Mouse (Mus musculus) midbrain, embryonic 16.5 days (tissue): ENCODE measurements around the gene Pde4d. TPM values are rescaled to one million over a fixed set of nuclear protein-coding genes. Genes with fewer than 3 reads are reported as not detected.

ENCODE experiments used
- ATAC-seq: fragments of 200-750 bp; cut with Nextera tagmentation; 2 replicates; pipeline ENCODE4 v1.8.0; 2017; ENCODE audit warnings: moderate TSS enrichment
- H3K27ac ChIP-seq: fragments of 300-500 bp; sonication (generic); 2 replicates; pipeline ENCODE4 v1.5.1; 2014; ENCODE audit warnings: mild to moderate bottlenecking, low read length, mixed read lengths
- H3K27me3 ChIP-seq: fragments of 300-500 bp; sonication (generic); 2 replicates; pipeline ENCODE4 v1.6.1; 2014; ENCODE audit warnings: low read depth, low read length, mixed read lengths; ENCODE audit not compliant: control insufficient read depth, insufficient read depth
- H3K36me3 ChIP-seq: fragments of 300-500 bp; sonication (generic); 2 replicates; pipeline ENCODE4 v1.6.1; 2014; ENCODE audit warnings: mild to moderate bottlenecking, low read length, moderate library complexity, mixed read lengths; ENCODE audit not compliant: control insufficient read depth, insufficient read depth
- H3K4me1 ChIP-seq: fragments of 300-500 bp; sonication (generic); 2 replicates; pipeline ENCODE4 v1.6.1; 2014; ENCODE audit warnings: mild to moderate bottlenecking, low read length, mixed read lengths; ENCODE audit not compliant: control insufficient read depth, insufficient read depth
- H3K4me2 ChIP-seq: fragments of 300-500 bp; sonication (generic); 2 replicates; pipeline ENCODE4 v1.6.1; 2014; ENCODE audit warnings: mild to moderate bottlenecking, low read length, mixed read lengths
- H3K4me3 ChIP-seq: fragments of 300-500 bp; sonication (generic); 2 replicates; pipeline ENCODE4 v1.5.1; 2014; ENCODE audit warnings: low read depth, mild to moderate bottlenecking, low read length, moderate library complexity, mixed read lengths
- H3K9ac ChIP-seq: fragments of 300-500 bp; sonication (generic); 2 replicates; pipeline ENCODE4 v1.6.1; 2014; ENCODE audit warnings: low read depth, low read length, mixed read lengths
- H3K9me3 ChIP-seq: fragments of 300-500 bp; sonication (generic); replicated peaks from 2 replicates; pipeline ENCODE4 v1.6.1; 2014; ENCODE audit warnings: mild to moderate bottlenecking, low read length, mixed read lengths; ENCODE audit not compliant: control insufficient read depth, poor library complexity, severe bottlenecking
- WGBS: fragments of 180-500 bp; shearing (Covaris S2); extraction: QIAGEN DNeasy Blood & Tissue Kit; methylation state at CpG from one replicate; pipeline ENCODE4 v1.1.7; 2014; 5-methylcytosine and 5-hydroxymethylcytosine counted together
- polyA plus RNA-seq: library from polyadenylated mRNA; unstranded; fragments of >200 nt; fragmentation: Nextera tagmentation; extraction: Ambion mirVana; gene quantifications from 2 replicates; pipeline ENCODE4 v1.2.1, GENCODE M21; 2015

Gene Pde4d
- polyA plus RNA-seq, 1 experiment from 2014 or later: 22.6 TPM

DNA sequence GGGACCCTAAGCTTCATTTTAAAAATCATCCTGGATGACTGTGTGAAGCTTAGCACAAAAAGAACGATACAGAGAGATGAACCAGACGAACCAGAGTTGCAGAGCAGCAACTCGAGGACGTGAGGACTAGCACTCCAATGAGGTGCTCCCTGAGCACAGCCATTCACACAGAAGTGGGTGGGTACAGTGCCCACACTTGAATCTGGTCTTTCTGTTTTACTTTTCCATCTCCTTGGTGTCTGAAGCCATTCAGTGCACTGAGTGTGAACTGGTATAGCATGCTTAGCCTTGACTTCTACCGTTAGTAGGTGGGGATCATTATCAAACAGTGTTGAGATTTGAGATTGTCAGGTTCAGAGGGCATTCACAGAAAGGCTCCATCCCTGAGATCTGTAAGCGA lies 87.2 kb downstream of the Pde4d start:
- 84% methylated on average over 6 of the region's 6 CpGs for WGBS

DNA sequence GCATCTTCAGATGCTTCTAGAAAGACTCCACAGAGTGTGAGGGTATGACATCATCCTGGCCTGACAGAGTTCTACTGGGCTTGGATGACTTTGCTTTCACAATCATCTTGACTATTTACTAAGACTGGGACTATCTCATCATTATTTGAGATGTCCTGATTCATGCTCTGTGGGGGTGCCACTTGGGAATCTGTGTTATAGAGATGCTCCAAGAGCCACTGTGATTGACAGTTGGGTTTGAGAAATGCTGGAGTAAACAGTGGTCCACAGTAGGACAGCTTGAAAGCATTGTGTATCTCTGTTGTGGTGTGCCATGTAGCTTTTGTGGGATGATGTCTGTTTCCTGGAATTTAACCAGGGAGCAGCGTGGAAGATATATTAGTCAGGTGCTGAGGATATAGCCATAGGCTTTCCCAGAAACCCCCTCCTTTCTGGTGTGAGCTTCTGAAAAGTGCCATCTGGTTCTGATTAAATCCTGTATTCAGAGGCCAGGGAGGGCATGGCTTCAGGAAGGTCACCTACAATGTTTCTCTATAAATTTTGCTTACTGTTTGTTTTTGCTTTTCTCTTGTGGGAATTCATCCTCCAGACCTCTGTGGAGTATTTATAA lies 89.1 kb downstream of the Pde4d start:
- 86% methylated on average over 1 of the region's 1 CpGs for WGBS
- no peak overlapping the region for H3K27ac ChIP-seq
- H3K36me3 ChIP-seq: no peaks in the 10 kb centered on the region
- ATAC-seq: no peak
- H3K4me2 ChIP-seq: no peak overlapping the region
- H3K9ac ChIP-seq: no peak overlapping the region
- H3K4me3 ChIP-seq: no peak overlapping the region
- H3K27me3 ChIP-seq: no peaks in the 10 kb centered on the region
- H3K9me3 ChIP-seq: no peaks in the 10 kb centered on the region
- H3K4me1 ChIP-seq: no peaks in the 10 kb centered on the region

More for the DNA sequence above, 87.2 kb downstream of the Pde4d start:
- ATAC-seq: no peak
- no peaks in the 10 kb centered on the region for H3K9me3 ChIP-seq
- H3K4me3 ChIP-seq: no peak overlapping the region
- H3K4me1 ChIP-seq: no peaks in the 10 kb centered on the region
- no peaks in the 10 kb centered on the region for H3K36me3 ChIP-seq
- no peaks in the 10 kb centered on the region for H3K27me3 ChIP-seq
- no peak overlapping the region for H3K27ac ChIP-seq
- H3K9ac ChIP-seq: no peak overlapping the region
- no peak overlapping the region for H3K4me2 ChIP-seq

- 91% methylated on average over 3 of the region's 3 CpGs for whole genome bisulfite sequencing
- H3K9me3 ChIP-seq: no peaks in the 10 kb centered on the region
- ATAC-seq: no peak
- no peaks in the 10 kb centered on the region for H3K4me1 ChIP-seq
- no peak overlapping the region for H3K9ac ChIP-seq
- no peak overlapping the region for H3K27ac ChIP-seq
- no peaks in the 10 kb centered on the region for H3K36me3 ChIP-seq
- H3K4me3 ChIP-seq: no peak overlapping the region
- no peak overlapping the region for H3K4me2 ChIP-seq
- no peaks in the 10 kb centered on the region for H3K27me3 ChIP-seq
Observed at GRCm38 (mm10) chr13:108541488-108541887, 91.7 kb downstream of the Pde4d start.

GRCm38 (mm10) chr13:108542342-108542761 lies 92.6 kb downstream of the Pde4d start:
- WGBS: 68% methylated on average over 5 of the region's 5 CpGs
- no peaks in the 10 kb centered on the region for H3K9me3 ChIP-seq
- ATAC-seq: no peak

DNA sequence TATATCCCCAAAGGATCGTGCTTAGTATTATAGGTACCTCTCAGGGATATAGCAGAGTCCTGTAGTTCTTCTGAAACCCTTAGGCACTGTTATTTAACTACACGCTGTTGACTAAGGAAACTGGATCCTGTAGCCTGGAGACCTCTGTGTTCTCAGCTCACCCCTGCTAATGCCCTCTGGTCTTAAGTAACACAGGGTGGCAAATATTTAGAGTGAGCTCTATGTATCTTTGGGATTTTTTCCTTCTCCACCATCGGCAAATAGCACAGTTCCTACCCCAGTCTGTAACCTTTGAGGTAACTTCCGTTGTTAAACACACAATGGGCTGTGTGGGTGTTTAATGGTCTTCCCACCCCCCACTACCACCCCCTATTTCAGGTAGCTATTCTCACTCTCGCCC lies 102.5 kb downstream of the Pde4d start:
- Histone ChIP-seq H3K9ac (no peak overlapping the region), H3K36me3 (no peaks in the 10 kb centered on the region), H3K9me3 (no peaks in the 10 kb centered on the region), H3K27ac (no peak overlapping the region), H3K27me3 (no peaks in the 10 kb centered on the region), H3K4me3 (no peak overlapping the region), H3K4me1 (0 out of 2 replicates have a peak, but pooled peaks cover 2% of the 10 kb centered on the region), H3K4me2 (no peak overlapping the region)
- 71% methylated on average over 5 of the region's 5 CpGs for WGBS
- no peak for ATAC-seq

More at GRCm38 (mm10) chr13:108542342-108542761, 92.6 kb downstream of the Pde4d start:
- no peaks in the 10 kb centered on the region for H3K4me1 ChIP-seq
- H3K9ac ChIP-seq: no peak overlapping the region
- no peaks in the 10 kb centered on the region for H3K27me3 ChIP-seq
- no peak overlapping the region for H3K4me2 ChIP-seq
- no peaks in the 10 kb centered on the region for H3K36me3 ChIP-seq
- H3K27ac ChIP-seq: no peak overlapping the region
- H3K4me3 ChIP-seq: no peak overlapping the region

- no peaks in the 10 kb centered on the region for H3K27me3 ChIP-seq
- ATAC-seq: no peak
Observed at GRCm38 (mm10) chr13:108552995-108553394, 103.2 kb downstream of the Pde4d start.

GRCm38 (mm10) chr13:108554901-108555300 lies 105.2 kb downstream of the Pde4d start:
- no peak overlapping the region for H3K27ac ChIP-seq
- ATAC-seq: no peak
- H3K27me3 ChIP-seq: no peaks in the 10 kb centered on the region
- H3K36me3 ChIP-seq: no peaks in the 10 kb centered on the region
- H3K4me3 ChIP-seq: no peak overlapping the region
- no peaks in the 10 kb centered on the region for H3K9me3 ChIP-seq
- no peak overlapping the region for H3K9ac ChIP-seq
- no peak overlapping the region for H3K4me2 ChIP-seq
- H3K4me1 ChIP-seq: 0 out of 2 replicates have a peak, but pooled peaks cover 2% of the 10 kb centered on the region

More at GRCm38 (mm10) chr13:108552995-108553394, 103.2 kb downstream of the Pde4d start:
- Histone ChIP-seq H3K9ac (no peak overlapping the region), H3K9me3 (no peaks in the 10 kb centered on the region), H3K36me3 (no peaks in the 10 kb centered on the region), H3K4me2 (no peak overlapping the region), H3K4me1 (0 out of 2 replicates have a peak, but pooled peaks cover 2% of the 10 kb centered on the region), H3K27ac (no peak overlapping the region), H3K4me3 (no peak overlapping the region)
- 86% methylated on average over 5 of the region's 5 CpGs for WGBS

- Histone ChIP-seq H3K9me3 (no peaks in the 10 kb centered on the region), H3K4me3 (no peak overlapping the region), H3K4me2 (no peak overlapping the region), H3K4me1 (no peaks in the 10 kb centered on the region), H3K27me3 (no peaks in the 10 kb centered on the region), H3K27ac (no peak overlapping the region), H3K36me3 (no peaks in the 10 kb centered on the region), H3K9ac (no peak overlapping the region)
- ATAC-seq: no peak
- WGBS: 66% methylated on average over 3 of the region's 3 CpGs
Observed at GRCm38 (mm10) chr13:108596938-108597337, 147.2 kb downstream of the Pde4d start.

- H3K4me3 ChIP-seq: no peak overlapping the region
Observed at GRCm38 (mm10) chr13:108598673-108599072, 148.9 kb downstream of the Pde4d start.

More at GRCm38 (mm10) chr13:108598673-108599072, 148.9 kb downstream of the Pde4d start:
- Histone ChIP-seq H3K9me3 (no peaks in the 10 kb centered on the region), H3K4me2 (no peak overlapping the region), H3K27ac (no peak overlapping the region), H3K4me1 (no peaks in the 10 kb centered on the region), H3K9ac (no peak overlapping the region), H3K27me3 (no peaks in the 10 kb centered on the region), H3K36me3 (no peaks in the 10 kb centered on the region)
- 77% methylated on average over 3 of the region's 3 CpGs for WGBS
- ATAC-seq: no peak
